ENCODE assay signal across 12 mouse cellular contexts in the genomic region with DNA sequence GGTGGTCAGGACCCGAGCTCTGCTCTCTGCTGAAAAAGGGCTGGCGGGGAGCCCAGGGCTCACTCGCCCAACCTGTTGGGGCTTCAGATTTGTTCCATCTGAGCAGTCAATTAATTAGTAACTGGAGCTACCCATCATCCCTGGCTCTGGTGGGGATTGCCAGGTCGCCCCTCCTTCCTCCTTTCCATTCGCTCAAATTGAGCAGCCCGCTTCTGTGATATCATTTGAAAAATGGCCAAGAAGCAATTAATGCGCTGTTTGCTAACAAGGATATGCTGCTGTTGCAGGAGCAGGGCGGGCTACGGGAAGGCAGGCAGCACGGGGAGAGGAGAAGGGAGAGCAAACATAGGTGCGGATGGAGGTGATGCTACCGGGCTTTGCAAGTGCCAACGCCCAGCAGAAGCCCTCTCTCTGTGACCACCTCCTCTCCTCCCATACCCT.
DNase-seq lines count a peak whose midpoint lies in the region; ATAC-seq and TF ChIP-seq lines count a peak whose summit lies in the region.
"Had no signal": no experiment of that assay in that cellular context is flagged by ENCODE, and none has a peak within 500 bp of the region (broad histone marks: within the 10 kb centered on the region; RNA-seq: fewer than 3 reads in every experiment).

No protein-coding gene starts in this region.

- H3K27me3 ChIP-seq in hindbrain, postnatal 0 days (ENCODE audit: insufficient read depth, low read length), result no peaks in the 10 kb centered on the region
- H3K27me3 ChIP-seq in midbrain, embryonic 15.5 days (replicated peaks), result peaks cover 2% of the 10 kb centered on the region; the same call in 1 of the 2 replicates

- no peak overlapping the region for H3K27ac ChIP-seq in hindbrain, postnatal 0 days
- no peak overlapping the region for H3K27ac ChIP-seq in midbrain, embryonic 15.5 days

- peak; percentile 41 to 49 for DNase-seq in layer of hippocampus, postnatal 14 days (ENCODE audit: low spot score in 2 of 2)
- DNase-seq in layer of hippocampus, postnatal 25 days (ENCODE audit: extremely low spot score in 1 of 2, low spot score in 1 of 2), result no peak
- DNase-seq in brain, embryonic 14.5 days (ENCODE audit: low read depth), result peak; percentile 95
- peak; percentile 79 for DNase-seq in hindbrain, postnatal 0 days (ENCODE audit: low spot score)
- DNase-seq in liver, result no peak
- DNase-seq: adrenal gland, postnatal 25 days; embryo, embryonic 11 days; heart, postnatal 36 days; thymus, postnatal 14 days had no signal

- ATAC-seq in hindbrain, postnatal 0 days, result peak; percentile 45; the same call in 1 of the 2 replicates
- ATAC-seq in midbrain, embryonic 15.5 days (replicated peaks), result peak; percentile 33; the same call in 1 of the 2 replicates
- ATAC-seq in granulocyte monocyte progenitor cell, adult 5-6 weeks (replicated peaks; ENCODE audit: poor library complexity, severe bottlenecking), result no peak

- H3K9ac ChIP-seq in hindbrain, postnatal 0 days (replicated peaks; ENCODE audit: low read length), result no peak overlapping the region
- no peak overlapping the region for H3K9ac ChIP-seq in midbrain, embryonic 15.5 days

- H3K9me3 ChIP-seq in hindbrain, postnatal 0 days (ENCODE audit: low read length), result no peaks in the 10 kb centered on the region
- no peaks in the 10 kb centered on the region for H3K9me3 ChIP-seq in midbrain, embryonic 15.5 days
- H3K9me3 ChIP-seq: megakaryocyte, embryonic 14.5 days had no signal

- WGBS in hindbrain, postnatal 0 days, result 45% methylated on average over 13 of the region's 13 CpGs
- WGBS in midbrain, embryonic 15.5 days, result 64% methylated on average over 13 of the region's 13 CpGs

- TF ChIP-seq POLR2A in brain, embryonic 14.5 days (IDR thresholded peaks at IDR 0.05; ENCODE audit: borderline replicate concordance, extremely low read depth, insufficient read depth, insufficient read length, poor library complexity, severe bottlenecking), result no peak

- no peaks in the 10 kb centered on the region for H3K36me3 ChIP-seq in hindbrain, postnatal 0 days (ENCODE audit: insufficient read depth, low read length)
- H3K36me3 ChIP-seq in midbrain, embryonic 15.5 days (replicated peaks), result no peaks in the 10 kb centered on the region

- TF ChIP-seq CTCF in brain, embryonic 14.5 days (IDR thresholded peaks at IDR 0.05; ENCODE audit: borderline replicate concordance, extremely low read depth, insufficient read depth, insufficient read length), result no peak
- no peak for TF ChIP-seq CTCF in hindbrain, postnatal 0 days (IDR thresholded peaks at IDR 0.05; ENCODE audit: low read depth)

- H3K4me2 ChIP-seq in hindbrain, postnatal 0 days (ENCODE audit: low read depth, low read length), result no peak overlapping the region; the same call in 1 of the 2 replicates
- no peak overlapping the region for H3K4me2 ChIP-seq in midbrain, embryonic 15.5 days

- no peak overlapping the region for H3K4me3 ChIP-seq in hindbrain, postnatal 0 days (ENCODE audit: low read length)
- no peak overlapping the region for H3K4me3 ChIP-seq in midbrain, embryonic 15.5 days
- H3K4me3 ChIP-seq: megakaryocyte, embryonic 14.5 days had no signal

- 0 out of 2 replicates have a peak, but pooled peaks cover 3% of the 10 kb centered on the region for H3K4me1 ChIP-seq in hindbrain, postnatal 0 days (ENCODE audit: insufficient read depth, low read length)
- peaks cover 10% of the 10 kb centered on the region; the same call in 1 of the 2 replicates for H3K4me1 ChIP-seq in midbrain, embryonic 15.5 days
- H3K4me1 ChIP-seq: megakaryocyte, embryonic 14.5 days had no signal

Comparison
In these comparisons a context has a peak if more than half of its experiments do, and no peak if none do; other contexts are left out.
1. DNase-seq: peak in layer of hippocampus, postnatal 14 days (2 of 2), brain, embryonic 14.5 days (single experiment) and hindbrain, postnatal 0 days (single experiment); none in layer of hippocampus, postnatal 25 days (0 of 2) and liver (single experiment).